Mouse (Mus musculus) urinary bladder, postnatal 10 days (tissue): Measurements from ENCODE around the gene Odc1.

Experiments
- DNase-seq: peaks from one replicate; pipeline ENCODE4 v3.0.0; 2022; ENCODE audit warnings: low spot score

Odc1 gene

DNA sequence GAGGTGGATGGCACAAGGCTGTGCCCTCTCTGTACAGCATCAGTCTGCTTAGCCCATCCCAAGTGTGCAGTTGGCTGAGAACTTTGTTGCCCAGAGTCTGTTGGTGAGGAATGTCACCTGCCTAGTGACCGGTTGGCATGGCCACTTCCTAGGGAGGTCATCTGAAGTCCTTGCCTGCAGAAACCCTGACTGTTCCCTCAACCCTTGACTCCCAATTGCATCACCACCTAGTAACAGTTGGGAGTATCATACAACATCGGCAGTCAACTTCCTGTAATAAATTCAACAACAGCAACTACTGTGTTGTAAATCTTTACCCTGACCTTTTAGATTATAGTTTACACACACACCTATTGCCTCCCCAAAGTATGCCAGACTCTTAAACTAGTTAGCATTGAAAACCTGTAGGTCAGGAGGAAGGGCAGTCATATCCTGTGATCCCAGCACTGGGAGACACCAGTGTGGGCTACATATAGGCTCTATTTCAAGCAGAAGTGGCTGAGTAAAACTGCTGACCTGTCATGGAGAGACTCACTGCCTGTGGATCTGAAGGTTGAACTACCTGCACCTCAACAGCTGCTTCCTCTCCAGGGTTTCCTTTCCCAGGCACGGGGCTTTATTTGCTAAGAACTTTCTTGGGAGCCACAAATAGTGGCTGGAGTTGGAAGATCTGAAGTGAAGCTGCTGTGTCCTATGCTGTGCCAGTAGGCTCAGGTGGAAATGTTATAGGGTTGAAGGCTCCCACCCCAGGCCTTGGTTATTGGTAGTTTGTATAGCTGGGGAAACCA lies 6.8 kb downstream of the Odc1 start:
- DNase-seq = no peak

- DNase-seq = no peak
These were observed 7.8 kb downstream of the Odc1 start for GRCm38 (mm10) chr12:17552420-17552819.

- DNase-seq = no peak
These were observed 8.4 kb downstream of the Odc1 start for GRCm38 (mm10) chr12:17552949-17553348.

GRCm38 (mm10) chr12:17553627-17554026 lies 9.0 kb downstream of the Odc1 start:
- no peak for DNase-seq

- peak; percentile 71 for DNase-seq
These were observed 9.8 kb downstream of the Odc1 start for GRCm38 (mm10) chr12:17554200-17554951.

- DNase-seq = no peak
These were observed 12.1 kb downstream of the Odc1 start for GRCm38 (mm10) chr12:17556430-17557343.

DNA sequence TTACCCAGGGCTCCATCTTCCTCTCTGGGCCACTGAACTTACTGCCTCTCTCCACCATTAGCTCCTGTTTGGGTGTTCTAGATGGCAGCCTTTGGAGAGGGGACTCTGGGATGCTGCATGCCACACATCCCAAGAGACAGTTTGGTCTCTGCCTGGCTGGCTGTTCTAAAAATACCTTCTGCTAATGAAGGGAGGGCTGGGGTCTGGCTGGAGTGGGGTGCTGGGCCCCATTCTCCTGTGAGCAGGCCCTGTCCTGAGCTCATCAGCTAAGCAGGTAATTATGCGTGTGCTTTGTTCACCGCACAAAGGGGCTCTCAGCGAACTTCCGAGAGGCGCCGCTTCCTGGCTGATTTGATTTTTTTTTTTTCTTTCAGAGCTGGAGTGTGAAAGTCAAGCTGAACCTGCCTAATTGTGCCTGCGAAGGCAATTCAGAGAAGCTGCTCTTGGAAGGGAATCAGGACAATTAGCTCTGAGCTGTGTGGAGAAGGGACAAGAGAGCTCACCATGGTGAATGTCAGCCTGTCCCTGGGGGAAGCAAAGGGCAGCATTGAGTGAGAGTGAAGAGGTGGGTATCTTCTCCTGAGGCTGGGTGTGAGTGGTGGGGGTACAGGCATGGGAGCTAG lies 12.9 kb downstream of the Odc1 start:
- no peak for DNase-seq

DNA sequence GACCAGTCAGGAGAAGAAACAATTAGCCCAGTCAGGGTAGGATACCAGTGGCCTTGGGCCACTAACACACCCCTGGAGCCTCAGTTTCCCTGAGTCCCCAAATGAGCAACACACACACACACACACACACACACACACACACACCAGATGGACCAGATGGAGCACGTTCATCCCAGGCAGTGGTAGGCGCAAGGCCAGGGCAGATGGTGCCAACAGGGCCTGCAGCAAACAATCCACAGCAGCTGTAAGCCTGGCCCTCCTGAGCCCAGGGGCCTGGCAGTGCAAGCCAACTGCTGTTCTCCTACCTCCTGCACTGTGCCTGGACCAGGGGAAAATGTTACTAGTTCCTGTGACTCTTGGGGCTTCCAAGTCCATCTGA lies 13.4 kb downstream of the Odc1 start:
- DNase-seq = no peak

- DNase-seq = no peak
These were observed 17.8 kb downstream of the Odc1 start for GRCm38 (mm10) chr12:17562396-17562795.

- DNase-seq = no peak
These were observed 20.9 kb downstream of the Odc1 start for GRCm38 (mm10) chr12:17565393-17566045.

DNA sequence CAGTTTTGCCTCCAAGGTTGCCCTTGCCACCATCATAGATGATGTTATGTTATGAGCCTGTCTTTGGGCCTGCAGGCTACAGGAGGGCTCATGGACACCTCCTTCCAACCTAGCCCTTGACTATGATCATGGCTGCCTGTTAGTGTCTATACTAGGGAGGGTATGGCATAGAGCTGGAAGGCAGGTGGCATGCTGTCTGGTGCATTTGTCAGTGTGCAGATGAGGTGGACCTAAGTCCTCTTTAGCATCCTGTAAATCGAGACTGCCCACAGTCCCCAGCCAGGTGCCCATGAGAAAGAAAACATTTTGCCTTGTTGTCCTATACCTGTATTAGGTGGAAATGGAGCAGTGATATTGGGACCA lies 21.4 kb downstream of the Odc1 start:
- no peak for DNase-seq

- no peak for DNase-seq
These were observed 24.0 kb downstream of the Odc1 start for GRCm38 (mm10) chr12:17568564-17568963.

DNA sequence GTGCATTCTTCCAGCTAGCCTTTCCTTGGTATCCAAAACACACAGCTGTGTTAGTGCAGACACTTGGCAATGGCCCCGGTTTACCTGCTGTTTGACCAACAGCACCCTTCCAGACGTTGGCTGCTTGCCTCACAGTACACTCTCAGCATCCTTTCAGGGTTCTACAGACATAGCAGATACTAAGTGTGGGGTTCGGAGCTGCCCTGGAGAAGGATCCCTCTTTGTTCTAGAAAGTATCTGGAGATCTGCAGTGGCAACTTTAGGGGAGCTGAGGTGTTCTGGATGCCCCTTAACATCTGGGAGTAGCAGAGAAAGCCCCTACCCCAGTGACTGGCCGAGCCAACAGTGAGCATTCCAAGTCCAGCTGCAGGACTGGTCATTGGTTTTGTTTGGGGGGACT lies 30.0 kb downstream of the Odc1 start:
- no peak for DNase-seq

- DNase-seq = no peak
These were observed 30.7 kb downstream of the Odc1 start for GRCm38 (mm10) chr12:17575156-17575910.

GRCm38 (mm10) chr12:17576041-17576440 lies 31.4 kb downstream of the Odc1 start:
- DNase-seq = no peak

GRCm38 (mm10) chr12:17578601-17579000 lies 34.0 kb downstream of the Odc1 start:
- DNase-seq = no peak

DNA sequence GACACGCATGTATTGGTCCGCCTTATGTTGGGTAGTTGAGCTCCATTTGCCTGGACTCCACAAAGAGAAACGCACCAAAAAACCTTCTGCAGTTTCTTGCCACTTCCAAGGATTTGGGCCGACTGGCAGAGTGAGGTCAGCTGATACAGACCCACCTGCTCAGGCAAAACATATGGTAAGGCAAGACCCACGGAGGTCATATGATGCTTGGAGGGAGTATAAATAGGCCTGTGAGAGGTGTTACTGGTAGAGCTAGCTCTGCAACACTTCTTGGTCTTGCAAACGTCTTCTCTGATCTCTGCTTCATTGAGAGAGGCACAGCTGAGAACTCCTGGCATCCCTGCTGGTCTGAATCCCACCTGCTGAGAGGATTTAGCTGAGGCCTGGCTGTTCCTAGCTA lies 36.4 kb downstream of the Odc1 start:
- DNase-seq = no peak

DNA sequence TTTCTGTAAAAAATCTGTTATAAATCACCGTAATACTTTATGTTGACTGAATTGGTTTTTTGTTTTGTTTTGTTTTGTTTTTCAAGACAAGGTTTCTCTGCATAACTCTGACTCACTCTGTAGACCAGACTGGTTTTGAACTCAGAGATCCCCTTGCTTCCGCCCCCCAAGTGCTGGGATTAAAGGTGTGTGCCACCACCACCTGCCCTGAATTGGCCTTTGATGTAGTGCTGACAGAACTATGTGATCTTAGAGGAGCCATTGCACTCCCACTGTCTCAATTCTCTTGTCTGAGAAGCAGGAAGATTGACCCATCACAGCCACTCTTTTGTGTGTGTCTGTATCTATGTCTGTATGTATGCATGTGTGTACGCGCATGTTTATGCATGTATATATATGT lies 37.8 kb downstream of the Odc1 start:
- no peak for DNase-seq

DNA sequence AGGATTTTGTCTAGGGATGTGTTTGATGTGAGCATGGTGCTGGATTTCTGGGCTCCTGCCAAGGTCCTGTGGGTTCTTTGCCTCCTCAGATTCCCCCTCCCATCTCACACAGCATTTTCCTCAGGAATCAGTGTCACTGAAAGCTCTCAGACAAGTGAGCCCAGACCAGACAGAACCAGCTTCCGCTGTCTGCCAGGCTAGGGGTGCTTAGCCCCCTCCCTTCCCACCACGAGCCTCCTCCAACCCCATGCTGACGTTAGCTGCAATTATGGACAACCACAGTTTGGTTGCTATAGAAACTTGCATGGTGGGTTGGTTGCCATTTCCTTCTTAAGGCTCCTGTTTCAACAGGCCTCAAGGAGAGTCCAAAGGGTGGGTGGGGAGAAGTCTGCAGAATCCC lies 39.3 kb downstream of the Odc1 start:
- DNase-seq = no peak

DNA sequence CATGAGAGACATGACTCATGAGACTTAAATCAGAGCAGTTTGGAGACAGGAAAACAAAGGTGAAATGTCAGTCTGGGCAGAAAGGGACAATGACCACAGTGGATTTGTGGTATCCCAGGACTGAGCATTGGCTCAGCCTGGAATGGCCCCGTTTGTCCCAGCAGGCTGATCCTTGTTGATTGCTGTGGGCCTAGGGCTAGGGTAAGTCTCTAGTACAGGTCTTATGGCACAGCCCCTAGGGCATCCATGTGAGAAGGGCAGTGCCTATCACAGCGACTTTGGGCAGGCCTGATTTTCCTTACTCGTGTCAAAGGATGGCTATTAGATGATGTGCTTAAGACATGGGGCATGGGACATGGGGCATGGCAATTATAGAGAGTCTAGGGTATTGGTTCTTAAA lies 41.4 kb downstream of the Odc1 start:
- DNase-seq = no peak

DNA sequence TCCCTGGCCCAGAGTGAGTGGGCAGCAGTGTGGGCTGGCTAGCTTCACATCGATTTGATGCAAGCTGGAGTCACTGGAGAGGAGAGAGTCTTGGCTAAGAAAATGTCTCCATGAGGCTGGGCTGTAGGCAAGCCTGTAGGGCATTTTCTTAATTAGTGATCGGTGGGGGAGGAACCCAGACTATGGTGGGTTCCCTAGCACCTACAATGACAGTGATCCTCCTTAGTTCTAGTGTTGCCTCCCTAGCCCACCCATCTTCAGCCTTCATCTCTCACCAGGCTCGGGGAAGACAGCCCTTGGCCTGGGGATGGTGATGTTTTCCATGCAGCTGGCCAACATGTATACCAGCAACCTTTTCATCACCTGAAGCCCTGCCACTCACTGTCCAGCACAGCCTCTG lies 43.8 kb downstream of the Odc1 start:
- DNase-seq = no peak
